Mouse (Mus musculus): ENCODE measurements around the gene Fhdc1. TPM values are rescaled to one million over a fixed set of nuclear protein-coding genes. Genes with fewer than 3 reads are reported as not detected.

Fhdc1 gene
- total and polyA plus RNA-seq, 2 experiments from 2014 or later, result 0.71 to 1.5 TPM

DNA sequence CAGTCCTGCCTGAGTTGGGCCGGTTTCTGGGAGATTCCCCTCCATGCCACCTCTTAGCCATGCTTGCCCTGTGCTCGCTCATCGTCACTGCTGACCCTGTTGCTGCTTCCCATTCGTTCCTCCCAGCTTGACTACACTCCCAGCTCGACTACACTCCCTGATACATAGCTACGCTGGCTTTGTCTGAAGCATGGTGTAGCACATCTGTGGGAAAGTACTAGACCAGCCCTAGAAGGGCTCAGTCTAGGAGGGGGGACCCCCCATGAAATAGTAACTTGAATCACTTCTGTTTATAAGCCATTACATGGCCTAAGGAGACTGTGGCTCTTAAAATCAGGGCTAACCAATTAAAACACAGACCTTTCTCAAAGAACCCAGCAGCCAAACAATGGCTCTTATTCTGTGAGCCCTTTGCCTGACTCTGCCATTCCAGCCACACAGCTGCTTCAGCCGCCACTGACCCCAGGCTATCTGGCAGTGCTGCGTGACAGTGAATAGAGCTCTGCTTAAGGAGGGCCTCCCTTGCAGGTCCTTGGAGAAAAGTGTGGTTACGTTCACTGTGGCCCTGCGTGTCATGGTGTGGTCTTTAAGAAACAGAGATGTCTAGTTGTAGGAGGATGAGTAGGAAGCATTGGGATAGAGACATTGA is 47.3 kb downstream of the Fhdc1 start:
- Histone ChIP-seq H3K27ac (ENCODE audit: low read depth) (no peak overlapping the region), H3K9me3 (replicated peaks; ENCODE audit: control insufficient read depth, low read length) (no peaks in the 10 kb centered on the region), H3K9ac (replicated peaks; ENCODE audit: low read depth, low read length) (no peak overlapping the region), H3K4me1 (ENCODE audit: control insufficient read depth, insufficient read depth) (peaks cover 24% of the 10 kb centered on the region), H3K36me3 (replicated peaks; ENCODE audit: control insufficient read depth, insufficient read depth, low read length) (no peaks in the 10 kb centered on the region), H3K27me3 (ENCODE audit: control insufficient read depth, insufficient read depth, low read length) (no peaks in the 10 kb centered on the region), H3K4me2 (ENCODE audit: low read depth, low read length) (no peak overlapping the region), H3K4me3 (ENCODE audit: low read depth, low read length) (no peak overlapping the region)
- TF ChIP-seq CTCF (IDR thresholded peaks at IDR 0.05; ENCODE audit: low read depth) (no peak), EP300 (IDR thresholded peaks at IDR 0.05; ENCODE audit: low read depth) (no peak)
- 89% methylated on average over 10 of the region's 10 CpGs for WGBS
- ATAC-seq (ENCODE audit: insufficient read depth, low read depth), result no peak
- DNase-seq (ENCODE audit: low spot score), result no peak

DNA sequence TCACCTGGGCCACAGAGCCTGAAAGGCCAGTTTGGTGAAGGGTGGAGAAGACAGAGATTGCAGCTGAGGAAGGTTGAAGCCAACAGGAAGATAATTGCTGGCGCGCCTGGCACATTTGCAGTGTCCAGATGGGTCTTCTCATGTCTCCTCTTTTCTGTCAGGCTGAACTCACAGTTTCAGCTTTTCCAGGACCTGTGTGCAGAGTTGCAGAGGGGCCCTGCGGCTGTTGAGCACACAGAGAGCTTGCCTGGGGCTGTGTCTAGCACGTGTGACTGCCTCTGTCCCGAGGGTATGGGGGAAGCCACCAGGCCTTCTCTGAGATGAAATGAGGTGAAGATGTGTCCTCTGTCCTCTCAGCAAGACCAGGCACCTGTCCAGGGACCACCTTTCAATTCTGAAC is 49.0 kb downstream of the Fhdc1 start:
- peaks cover 21% of the 10 kb centered on the region for H3K4me1 ChIP-seq (ENCODE audit: control insufficient read depth, insufficient read depth)
- 72% methylated on average over 5 of the region's 5 CpGs for WGBS
- DNase-seq (ENCODE audit: low spot score) (no peak), ATAC-seq (ENCODE audit: insufficient read depth, low read depth) (no peak)
- H3K27ac ChIP-seq (ENCODE audit: low read depth), result no peak overlapping the region
- no peak overlapping the region for H3K4me2 ChIP-seq (ENCODE audit: low read depth, low read length)
- H3K9ac ChIP-seq (replicated peaks; ENCODE audit: low read depth, low read length), result no peak overlapping the region
- no peak overlapping the region for H3K4me3 ChIP-seq (ENCODE audit: low read depth, low read length)
- TF ChIP-seq CTCF (IDR thresholded peaks at IDR 0.05; ENCODE audit: low read depth) (no peak), EP300 (IDR thresholded peaks at IDR 0.05; ENCODE audit: low read depth) (no peak)
- H3K36me3 ChIP-seq (replicated peaks; ENCODE audit: control insufficient read depth, insufficient read depth, low read length), result no peaks in the 10 kb centered on the region
- H3K9me3 ChIP-seq (replicated peaks; ENCODE audit: control insufficient read depth, low read length), result no peaks in the 10 kb centered on the region
- H3K27me3 ChIP-seq (ENCODE audit: control insufficient read depth, insufficient read depth, low read length), result no peaks in the 10 kb centered on the region

DNA sequence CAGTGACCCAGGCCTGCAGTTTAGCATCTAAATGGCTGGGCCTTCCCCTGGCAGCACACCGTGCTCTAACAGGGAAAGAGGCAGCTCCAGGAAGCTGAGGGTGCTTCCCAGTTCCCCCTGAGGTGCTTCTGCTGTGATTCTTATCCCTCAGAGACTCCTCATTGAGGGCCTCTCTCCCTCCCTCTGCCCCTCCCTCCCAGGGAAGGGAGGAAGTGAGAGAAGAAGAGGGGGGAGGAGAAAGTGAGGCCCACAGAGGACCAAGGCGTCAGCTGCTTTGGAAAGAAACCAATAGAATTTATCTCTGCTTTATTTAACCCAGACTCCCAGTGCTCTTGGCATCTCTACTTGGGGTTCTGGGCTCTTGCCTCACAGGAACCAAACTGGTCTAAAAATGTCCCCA is 50.1 kb downstream of the Fhdc1 start:
- TF ChIP-seq CTCF (IDR thresholded peaks at IDR 0.05; ENCODE audit: low read depth), result no peak
- no peak for TF ChIP-seq EP300 (IDR thresholded peaks at IDR 0.05; ENCODE audit: low read depth)
- Histone ChIP-seq H3K4me1 (ENCODE audit: control insufficient read depth, insufficient read depth) (peaks cover 11% of the 10 kb centered on the region), H3K27ac (ENCODE audit: low read depth) (no peak overlapping the region), H3K27me3 (ENCODE audit: control insufficient read depth, insufficient read depth, low read length) (no peaks in the 10 kb centered on the region), H3K4me3 (ENCODE audit: low read depth, low read length) (no peak overlapping the region), H3K4me2 (ENCODE audit: low read depth, low read length) (no peak overlapping the region), H3K9ac (replicated peaks; ENCODE audit: low read depth, low read length) (no peak overlapping the region), H3K36me3 (replicated peaks; ENCODE audit: control insufficient read depth, insufficient read depth, low read length) (no peaks in the 10 kb centered on the region), H3K9me3 (replicated peaks; ENCODE audit: control insufficient read depth, low read length) (no peaks in the 10 kb centered on the region)
- ATAC-seq (ENCODE audit: insufficient read depth, low read depth) (no peak), DNase-seq (ENCODE audit: low spot score) (no peak)
- WGBS, result 34% methylated on average over 2 of the region's 2 CpGs

DNA sequence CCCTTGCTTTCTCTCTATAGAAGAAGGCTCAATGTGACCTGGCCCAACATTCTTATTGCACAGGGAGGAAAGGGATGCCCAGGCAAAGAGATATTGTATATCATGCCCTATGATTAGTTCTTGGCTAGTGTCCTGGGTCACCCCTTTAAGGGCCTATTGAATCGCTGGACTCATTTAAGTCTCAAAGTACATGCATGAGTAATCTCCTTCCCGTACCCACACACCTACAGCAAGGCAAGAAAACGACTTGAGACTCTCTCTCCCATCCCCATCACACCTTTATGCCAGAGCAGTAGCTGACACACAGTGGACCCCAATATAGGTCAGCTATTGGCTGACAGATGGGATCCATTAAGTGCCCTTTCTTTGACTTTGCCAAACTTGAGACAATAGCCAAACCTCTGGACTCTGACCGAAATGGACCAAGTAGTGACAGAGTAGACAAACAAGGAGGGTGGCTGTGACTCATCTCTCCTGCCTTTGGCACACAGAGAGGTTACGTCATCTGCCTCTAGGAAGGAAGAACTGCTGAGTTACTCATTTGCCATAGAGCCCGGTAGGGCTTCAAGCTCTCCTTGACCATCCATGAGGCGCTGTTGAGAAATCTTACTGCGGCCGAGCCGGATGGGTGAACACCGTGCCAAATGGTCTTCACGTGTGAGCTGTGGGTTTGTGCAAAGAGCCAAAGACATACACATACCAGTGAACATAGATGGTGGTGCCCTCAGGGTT is 51.1 kb downstream of the Fhdc1 start:
- 86% methylated on average over 12 of the region's 12 CpGs for WGBS
- Histone ChIP-seq H3K4me3 (ENCODE audit: low read depth, low read length) (no peak overlapping the region), H3K4me2 (ENCODE audit: low read depth, low read length) (no peak overlapping the region), H3K9ac (replicated peaks; ENCODE audit: low read depth, low read length) (no peak overlapping the region), H3K27ac (ENCODE audit: low read depth) (no peak overlapping the region), H3K36me3 (replicated peaks; ENCODE audit: control insufficient read depth, insufficient read depth, low read length) (no peaks in the 10 kb centered on the region), H3K4me1 (ENCODE audit: control insufficient read depth, insufficient read depth) (peaks cover 6% of the 10 kb centered on the region; the same call in 1 of the 2 replicates), H3K9me3 (replicated peaks; ENCODE audit: control insufficient read depth, low read length) (no peaks in the 10 kb centered on the region), H3K27me3 (ENCODE audit: control insufficient read depth, insufficient read depth, low read length) (no peaks in the 10 kb centered on the region)
- ATAC-seq (ENCODE audit: insufficient read depth, low read depth), result no peak
- no peak for DNase-seq (ENCODE audit: low spot score)
- no peak for TF ChIP-seq EP300 (IDR thresholded peaks at IDR 0.05; ENCODE audit: low read depth)
- TF ChIP-seq CTCF (IDR thresholded peaks at IDR 0.05; ENCODE audit: low read depth), result no peak

DNA sequence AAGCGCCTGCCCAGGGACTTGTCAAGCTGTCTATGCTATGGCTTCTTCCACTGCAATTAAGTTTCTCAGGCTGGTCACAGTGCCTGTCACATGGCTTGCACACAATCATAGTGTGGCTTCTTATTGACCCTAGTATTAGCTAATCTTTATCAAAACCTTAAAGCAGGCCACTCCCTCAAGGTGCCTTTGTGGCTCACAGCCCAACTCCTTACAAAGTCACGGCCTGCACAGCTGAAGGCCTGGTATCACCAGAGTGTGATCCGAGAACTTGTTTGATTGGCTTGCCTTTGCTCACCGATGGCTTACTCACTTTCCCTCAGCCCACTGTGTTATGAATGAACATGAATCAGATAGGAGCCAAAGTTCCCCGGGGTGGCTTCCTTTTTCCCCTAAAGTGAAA is 52.5 kb downstream of the Fhdc1 start:
- H3K9me3 ChIP-seq (replicated peaks; ENCODE audit: control insufficient read depth, low read length), result no peaks in the 10 kb centered on the region
- H3K4me3 ChIP-seq (ENCODE audit: low read depth, low read length), result no peak overlapping the region
- no peak overlapping the region for H3K9ac ChIP-seq (replicated peaks; ENCODE audit: low read depth, low read length)
- peaks cover 6% of the 10 kb centered on the region; the same call in 1 of the 2 replicates for H3K4me1 ChIP-seq (ENCODE audit: control insufficient read depth, insufficient read depth)
- WGBS, result 81% methylated on average over 5 of the region's 5 CpGs
- H3K27me3 ChIP-seq (ENCODE audit: control insufficient read depth, insufficient read depth, low read length), result no peaks in the 10 kb centered on the region
- no peak overlapping the region for H3K4me2 ChIP-seq (ENCODE audit: low read depth, low read length)
- no peak for ATAC-seq (ENCODE audit: insufficient read depth, low read depth)
- H3K36me3 ChIP-seq (replicated peaks; ENCODE audit: control insufficient read depth, insufficient read depth, low read length), result no peaks in the 10 kb centered on the region
- TF ChIP-seq EP300 (IDR thresholded peaks at IDR 0.05; ENCODE audit: low read depth) (no peak), CTCF (IDR thresholded peaks at IDR 0.05; ENCODE audit: low read depth) (no peak)
- no peak overlapping the region for H3K27ac ChIP-seq (ENCODE audit: low read depth)
- no peak for DNase-seq (ENCODE audit: low spot score)

Data from heart, postnatal 0 days (tissue).